Mouse (Mus musculus) heart, embryonic 10.5 days (tissue): Measurements from ENCODE around the gene Olfr1414. TPM values are rescaled to one million over a fixed set of nuclear protein-coding genes. Genes with fewer than 3 reads are reported as not detected.

Source experiments
- DNase-seq: peaks from one replicate; pipeline ENCODE4 v3.0.0-alpha.2; 2017; ENCODE audit warnings: low spot score
- H3K27ac ChIP-seq: fragments of 300-500 bp; sonication (generic); 2 replicates; pipeline ENCODE4 v1.5.1; 2016; ENCODE audit warnings: mild to moderate bottlenecking
- H3K27me3 ChIP-seq: fragments of 300-500 bp; sonication (generic); 2 replicates; pipeline ENCODE4 v1.6.1; 2016; ENCODE audit warnings: mild to moderate bottlenecking; ENCODE audit not compliant: poor library complexity, insufficient read depth, severe bottlenecking
- H3K36me3 ChIP-seq: fragments of 300-500 bp; sonication (generic); 2 replicates; pipeline ENCODE4 v1.6.1; 2016; ENCODE audit warnings: mild to moderate bottlenecking, moderate library complexity
- H3K4me1 ChIP-seq: fragments of 300-500 bp; sonication (generic); 2 replicates; pipeline ENCODE4 v1.6.1; 2016; ENCODE audit warnings: mild to moderate bottlenecking
- H3K4me3 ChIP-seq: fragments of 300-500 bp; sonication (generic); 2 replicates; pipeline ENCODE4 v1.5.1; 2016; ENCODE audit warnings: mild to moderate bottlenecking, moderate library complexity
- H3K9me3 ChIP-seq: fragments of 300-500 bp; sonication (generic); 2 replicates; pipeline ENCODE4 v1.6.1; 2016; ENCODE audit warnings: mild to moderate bottlenecking, moderate library complexity
- WGBS: fragments of 180-500 bp; shearing (Covaris S2); methylation state at CpG from one replicate; pipeline ENCODE4 v1.1.7; 2016; 5-methylcytosine and 5-hydroxymethylcytosine counted together
- microRNA-seq: library from miRNA; unstranded; fragments of <30 nt; microRNA quantifications from one replicate; pipeline ENCODE4, GENCODE M21; 2017
- polyA plus RNA-seq: library from polyadenylated mRNA; unstranded; fragments of >200 nt; fragmentation: Nextera tagmentation; extraction: Ambion mirVana; gene quantifications from 2 replicates; pipeline ENCODE4 v1.2.1, GENCODE M21; 2016

Gene Olfr1414
- polyA plus RNA-seq, 1 experiment from 2014 or later, result not detected

GRCm38 (mm10) chr1:92468891-92469290 is 49.6 kb downstream of the Olfr1414 start:
- 76% methylated on average over 4 of the region's 4 CpGs for WGBS

GRCm38 (mm10) chr1:92458416-92458815 is 60.0 kb downstream of the Olfr1414 start:
- H3K27ac ChIP-seq, result no peak overlapping the region
- no peak for DNase-seq
- H3K36me3 ChIP-seq, result peaks cover 91% of the 10 kb centered on the region
- no peaks in the 10 kb centered on the region for H3K4me1 ChIP-seq
- no peak overlapping the region for H3K4me3 ChIP-seq
- no peaks in the 10 kb centered on the region for H3K9me3 ChIP-seq
- 91% methylated on average over 6 of the region's 6 CpGs for WGBS
- no peaks in the 10 kb centered on the region for H3K27me3 ChIP-seq

More at GRCm38 (mm10) chr1:92468891-92469290, 49.6 kb downstream of the Olfr1414 start:
- Histone ChIP-seq H3K4me1 (peaks cover 9% of the 10 kb centered on the region), H3K27ac (no peak overlapping the region), H3K9me3 (no peaks in the 10 kb centered on the region), H3K4me3 (no peak overlapping the region), H3K36me3 (peaks cover 71% of the 10 kb centered on the region), H3K27me3 (no peaks in the 10 kb centered on the region)
- no peak for DNase-seq

GRCm38 (mm10) chr1:92457758-92458157 is 60.7 kb downstream of the Olfr1414 start:
- H3K36me3 ChIP-seq, result peaks cover 91% of the 10 kb centered on the region
- no peak overlapping the region for H3K4me3 ChIP-seq

More at GRCm38 (mm10) chr1:92457758-92458157, 60.7 kb downstream of the Olfr1414 start:
- Histone ChIP-seq H3K9me3 (no peaks in the 10 kb centered on the region), H3K4me1 (no peaks in the 10 kb centered on the region), H3K27me3 (no peaks in the 10 kb centered on the region), H3K27ac (no peak overlapping the region)
- no peak for DNase-seq

Small RNAs within 50 kb of the gene (microRNA-seq; reads per million reads assigned to microRNA genes)
- gene Mir6900, result 8.1 reads per million, percentile 23 among the genes with 10 or more reads in this experiment

Other genes starting within 250 kb of the Olfr1414 start
- gene Ndufa10, start 44.8 kb downstream of the Olfr1414 start, polyA plus RNA-seq, result 404 and 483 TPM in 2 replicates
- not detected in 2 replicates for gene Olfr1416, start 33.5 kb downstream of the Olfr1414 start, polyA plus RNA-seq
- not detected in 2 replicates for gene Olfr1415, start 22.6 kb downstream of the Olfr1414 start, polyA plus RNA-seq
- gene Olfr1413, start 52.7 kb upstream of the Olfr1414 start, polyA plus RNA-seq, result not detected in 2 replicates
- not detected in 2 replicates for gene Olfr1412, start 67.1 kb upstream of the Olfr1414 start, polyA plus RNA-seq
- not detected in 2 replicates for gene Olfr1411, start 75.8 kb upstream of the Olfr1414 start, polyA plus RNA-seq
- not detected in 2 replicates for gene Olfr1410, start 87.1 kb upstream of the Olfr1414 start, polyA plus RNA-seq
- gene Olfr12, start 99.1 kb upstream of the Olfr1414 start, polyA plus RNA-seq, result not detected in 2 replicates
- 310 and 346 TPM in 2 replicates for gene Cops9, start 123.3 kb upstream of the Olfr1414 start, polyA plus RNA-seq
- 0.08 TPM in 1 of 2 replicates, not detected in the other for gene Otos, start 130.2 kb upstream of the Olfr1414 start, polyA plus RNA-seq